Mouse (Mus musculus): ENCODE measurements around the gene Upp2. TPM values are rescaled to one million over a fixed set of nuclear protein-coding genes. Genes with fewer than 3 reads are reported as not detected.

Upp2 gene
- total and polyA plus RNA-seq, 2 experiments from 2014 or later, result 10.8 to 12.6 TPM

- Histone ChIP-seq H3K9me3 (ENCODE audit: low read length) (no peaks in the 10 kb centered on the region), H3K4me3 (ENCODE audit: low read depth, low read length) (no peak overlapping the region), H3K27me3 (ENCODE audit: insufficient read depth, low read length) (no peaks in the 10 kb centered on the region), H3K4me1 (ENCODE audit: insufficient read depth) (no peaks in the 10 kb centered on the region), H3K9ac (no peak overlapping the region), H3K4me2 (ENCODE audit: low read depth) (no peak overlapping the region), H3K27ac (ENCODE audit: low read depth, low read length) (no peak overlapping the region), H3K36me3 (ENCODE audit: insufficient read depth) (no peaks in the 10 kb centered on the region)
- DNase-seq (peak; percentile 81), ATAC-seq (0 out of 2 replicates have a peak, but pooled peaks have one; percentile 23)
- peak; percentile 80 for TF ChIP-seq CTCF (IDR thresholded peaks at IDR 0.05; ENCODE audit: low read depth)
- 64% methylated on average over 12 of the region's 12 CpGs for WGBS
Measured at GRCm38 (mm10) chr2:58665081-58665814, 98.2 kb downstream of the Upp2 start.

GRCm38 (mm10) chr2:58667298-58667697, 100.2 kb downstream of the Upp2 start:
- no peak for ATAC-seq

GRCm38 (mm10) chr2:58667991-58668390, 100.9 kb downstream of the Upp2 start:
- Histone ChIP-seq H3K4me1 (ENCODE audit: insufficient read depth) (no peaks in the 10 kb centered on the region), H3K4me3 (ENCODE audit: low read depth, low read length) (no peak overlapping the region), H3K36me3 (ENCODE audit: insufficient read depth) (no peaks in the 10 kb centered on the region), H3K9ac (no peak overlapping the region), H3K27ac (ENCODE audit: low read depth, low read length) (no peak overlapping the region), H3K4me2 (ENCODE audit: low read depth) (peak overlapping the region; percentile 8; the same call in 1 of the 2 replicates), H3K27me3 (ENCODE audit: insufficient read depth, low read length) (no peaks in the 10 kb centered on the region), H3K9me3 (ENCODE audit: low read length) (no peaks in the 10 kb centered on the region)
- 51% methylated on average over 9 of the region's 9 CpGs for WGBS
- DNase-seq (peak; percentile 81), ATAC-seq (peak; percentile 73)
- TF ChIP-seq CTCF (IDR thresholded peaks at IDR 0.05; ENCODE audit: low read depth), result peak; percentile 91

More at GRCm38 (mm10) chr2:58667298-58667697, 100.2 kb downstream of the Upp2 start:
- no peaks in the 10 kb centered on the region for H3K4me1 ChIP-seq (ENCODE audit: insufficient read depth)
- 78% methylated on average over 3 of the region's 3 CpGs for WGBS
- no peak overlapping the region; the same call in 1 of the 2 replicates for H3K9ac ChIP-seq
- no peak overlapping the region for H3K4me2 ChIP-seq (ENCODE audit: low read depth)
- no peak for DNase-seq
- H3K27me3 ChIP-seq (ENCODE audit: insufficient read depth, low read length), result no peaks in the 10 kb centered on the region
- no peak overlapping the region for H3K4me3 ChIP-seq (ENCODE audit: low read depth, low read length)
- no peak for TF ChIP-seq CTCF (IDR thresholded peaks at IDR 0.05; ENCODE audit: low read depth)
- H3K27ac ChIP-seq (ENCODE audit: low read depth, low read length), result no peak overlapping the region
- no peaks in the 10 kb centered on the region for H3K36me3 ChIP-seq (ENCODE audit: insufficient read depth)
- H3K9me3 ChIP-seq (ENCODE audit: low read length), result no peaks in the 10 kb centered on the region

GRCm38 (mm10) chr2:58669114-58669513, 102.0 kb downstream of the Upp2 start:
- WGBS, result 87% methylated on average over 3 of the region's 3 CpGs
- no peaks in the 10 kb centered on the region for H3K36me3 ChIP-seq (ENCODE audit: insufficient read depth)

GRCm38 (mm10) chr2:58672520-58672919, 105.4 kb downstream of the Upp2 start:
- H3K4me1 ChIP-seq (ENCODE audit: insufficient read depth), result no peaks in the 10 kb centered on the region
- 86% methylated on average over 2 of the region's 2 CpGs for WGBS
- H3K27ac ChIP-seq (ENCODE audit: low read depth, low read length), result no peak overlapping the region
- no peak overlapping the region for H3K4me3 ChIP-seq (ENCODE audit: low read depth, low read length)
- no peaks in the 10 kb centered on the region for H3K36me3 ChIP-seq (ENCODE audit: insufficient read depth)
- TF ChIP-seq CTCF (IDR thresholded peaks at IDR 0.05; ENCODE audit: low read depth), result no peak
- DNase-seq (no peak), ATAC-seq (no peak)
- no peak overlapping the region for H3K4me2 ChIP-seq (ENCODE audit: low read depth)
- H3K9me3 ChIP-seq (ENCODE audit: low read length), result no peaks in the 10 kb centered on the region
- no peaks in the 10 kb centered on the region for H3K27me3 ChIP-seq (ENCODE audit: insufficient read depth, low read length)
- H3K9ac ChIP-seq, result no peak overlapping the region

More at GRCm38 (mm10) chr2:58669114-58669513, 102.0 kb downstream of the Upp2 start:
- Histone ChIP-seq H3K4me3 (ENCODE audit: low read depth, low read length) (no peak overlapping the region), H3K27me3 (ENCODE audit: insufficient read depth, low read length) (no peaks in the 10 kb centered on the region), H3K27ac (ENCODE audit: low read depth, low read length) (no peak overlapping the region), H3K4me2 (ENCODE audit: low read depth) (no peak overlapping the region), H3K9ac (no peak overlapping the region), H3K9me3 (ENCODE audit: low read length) (no peaks in the 10 kb centered on the region), H3K4me1 (ENCODE audit: insufficient read depth) (no peaks in the 10 kb centered on the region)
- no peak for TF ChIP-seq CTCF (IDR thresholded peaks at IDR 0.05; ENCODE audit: low read depth)
- ATAC-seq (0 out of 2 replicates have a peak, but pooled peaks have one; percentile 5), DNase-seq (no peak)

- 87% methylated on average over 12 of the region's 12 CpGs for WGBS
- H3K27ac ChIP-seq (ENCODE audit: low read depth, low read length), result no peak overlapping the region
- H3K9ac ChIP-seq, result no peak overlapping the region
- H3K36me3 ChIP-seq (ENCODE audit: insufficient read depth), result no peaks in the 10 kb centered on the region
- no peaks in the 10 kb centered on the region for H3K27me3 ChIP-seq (ENCODE audit: insufficient read depth, low read length)
- no peak overlapping the region for H3K4me2 ChIP-seq (ENCODE audit: low read depth)
- H3K4me1 ChIP-seq (ENCODE audit: insufficient read depth), result no peaks in the 10 kb centered on the region
- no peak for ATAC-seq
- DNase-seq, result no peak
- TF ChIP-seq CTCF (IDR thresholded peaks at IDR 0.05; ENCODE audit: low read depth), result no peak
- no peak overlapping the region for H3K4me3 ChIP-seq (ENCODE audit: low read depth, low read length)
- no peaks in the 10 kb centered on the region for H3K9me3 ChIP-seq (ENCODE audit: low read length)
Measured at GRCm38 (mm10) chr2:58679968-58680367, 112.9 kb downstream of the Upp2 start.

- Histone ChIP-seq H3K4me1 (ENCODE audit: insufficient read depth) (no peaks in the 10 kb centered on the region), H3K27ac (ENCODE audit: low read depth, low read length) (no peak overlapping the region), H3K36me3 (ENCODE audit: insufficient read depth) (no peaks in the 10 kb centered on the region), H3K4me2 (ENCODE audit: low read depth) (no peak overlapping the region), H3K9ac (no peak overlapping the region), H3K4me3 (ENCODE audit: low read depth, low read length) (no peak overlapping the region), H3K9me3 (ENCODE audit: low read length) (no peaks in the 10 kb centered on the region), H3K27me3 (ENCODE audit: insufficient read depth, low read length) (no peaks in the 10 kb centered on the region)
- 37% methylated on average over 6 of the region's 6 CpGs for WGBS
- ATAC-seq (peak; percentile 66; the same call in 1 of the 2 replicates), DNase-seq (peak; percentile 81)
- TF ChIP-seq CTCF (IDR thresholded peaks at IDR 0.05; ENCODE audit: low read depth), result peak; percentile 77
Measured at GRCm38 (mm10) chr2:58680794-58681193, 113.7 kb downstream of the Upp2 start.

Data from forebrain, postnatal 0 days (tissue).